Mouse (Mus musculus): ENCODE measurements at regions not wholly inside any gene's neighbourhood (a gene's known extent, or its start where the extent isn't known, plus 50 kb on each side); places are given as distances from the start of the nearest gene placed in this dataset.

GRCm38 (mm10) chr12:10122102-10122501 is 247.7 kb upstream of the Nt5c1b start:
- no peak for DNase-seq

- no peak for DNase-seq
These were observed 241.7 kb upstream of the Nt5c1b start for GRCm38 (mm10) chr12:10127995-10128573.

DNA sequence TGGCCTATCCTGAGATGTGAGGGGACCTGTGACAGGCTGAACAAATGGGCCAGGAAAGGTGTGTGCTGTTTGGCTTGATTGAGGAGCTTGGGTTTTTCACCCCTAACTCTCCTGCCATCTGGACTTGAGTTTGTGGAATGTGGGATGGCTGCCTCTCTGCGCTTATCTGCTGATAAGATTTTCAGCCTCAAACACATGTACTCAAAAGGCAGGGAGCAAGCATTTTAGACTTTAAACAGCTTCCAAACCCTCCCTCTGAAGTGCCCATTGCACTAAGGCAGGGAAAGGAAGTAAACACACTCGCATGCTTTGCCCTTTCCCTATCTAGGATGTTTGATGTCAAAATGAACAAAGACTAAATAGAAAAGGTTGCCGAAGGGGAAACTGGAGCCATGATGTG is 235.6 kb upstream of the Nt5c1b start:
- DNase-seq = no peak

DNA sequence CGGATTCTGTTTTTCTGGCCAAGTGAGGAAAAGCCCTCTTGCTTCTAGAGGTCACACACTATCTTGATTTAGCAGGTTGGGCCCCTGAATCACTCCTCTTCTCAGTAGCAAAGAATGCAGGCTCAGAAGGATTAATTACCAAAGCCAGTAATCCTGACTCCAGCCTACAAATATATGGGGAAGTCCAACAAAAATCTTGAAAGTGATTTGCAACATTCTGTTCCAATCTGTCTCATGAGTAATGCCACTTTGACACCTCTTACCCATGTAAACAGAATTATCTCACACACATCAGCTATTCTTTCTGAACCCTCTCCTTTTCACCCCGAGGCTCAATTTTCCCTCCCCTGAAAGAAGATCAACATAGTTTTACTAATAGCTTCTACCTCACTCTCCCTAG is 233.9 kb upstream of the Nt5c1b start:
- no peak for DNase-seq

DNA sequence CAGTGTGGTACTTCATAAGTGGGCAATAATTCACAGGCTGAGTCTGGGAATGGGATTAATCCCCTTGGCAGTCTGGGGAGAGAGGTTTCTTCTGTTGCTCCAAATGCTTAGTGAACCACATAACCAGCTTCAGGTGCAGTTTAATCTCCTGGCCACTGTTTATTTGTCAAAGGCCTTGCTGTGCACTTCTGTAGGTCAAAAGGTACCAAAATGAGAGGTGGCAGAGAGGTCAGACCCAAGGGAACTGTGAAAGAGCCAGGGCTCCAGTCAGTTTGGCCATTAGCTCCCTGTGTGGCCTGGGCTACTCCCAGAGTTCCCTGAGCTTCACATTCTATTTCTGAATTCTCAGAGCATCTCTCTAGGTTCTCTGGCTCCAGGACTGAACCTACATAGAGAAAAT is 229.6 kb upstream of the Nt5c1b start:
- DNase-seq = no peak

- DNase-seq = no peak
These were observed 208.9 kb upstream of the Nt5c1b start for GRCm38 (mm10) chr12:10160837-10161236.

DNA sequence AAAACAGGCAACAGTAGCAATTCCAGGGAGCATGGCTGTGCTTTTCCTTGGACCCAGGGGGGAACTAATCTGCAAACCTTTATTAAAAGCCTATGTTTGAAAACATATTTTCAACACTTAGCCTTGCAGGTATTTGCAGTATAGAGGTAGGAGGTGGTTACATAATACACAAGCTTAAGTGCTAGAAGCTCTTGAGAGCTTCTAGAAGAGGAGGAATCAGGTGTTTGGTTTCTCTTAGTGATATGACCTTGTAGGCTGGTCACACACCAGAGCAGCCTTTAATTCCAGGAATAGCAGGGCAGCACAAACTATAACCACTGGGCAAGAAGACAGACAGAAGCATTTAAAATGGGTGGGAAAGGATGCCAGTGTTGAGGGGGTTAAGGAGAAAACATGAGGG is 201.7 kb upstream of the Nt5c1b start:
- no peak for DNase-seq

DNA sequence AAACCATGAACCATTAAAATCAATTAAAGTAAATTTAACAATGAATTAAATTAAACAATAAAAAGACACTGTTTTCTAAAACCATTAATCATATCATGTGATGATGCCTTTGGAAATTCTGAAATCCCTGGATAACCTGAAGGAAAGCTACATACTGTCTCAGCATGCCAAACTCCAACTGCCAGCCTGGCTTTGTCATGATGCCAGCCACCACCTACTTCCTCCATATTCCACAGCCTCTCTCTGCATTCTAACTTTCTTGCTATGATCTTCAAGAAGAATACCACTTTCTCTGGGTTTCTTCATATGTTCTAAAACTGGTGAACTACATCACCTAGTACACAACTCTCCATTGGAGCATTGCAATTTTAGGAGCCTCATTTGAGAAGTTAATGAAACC is 201.2 kb upstream of the Nt5c1b start:
- DNase-seq = no peak

- DNase-seq = no peak
These were observed 191.1 kb upstream of the Nt5c1b start for GRCm38 (mm10) chr12:10178718-10179117.

DNA sequence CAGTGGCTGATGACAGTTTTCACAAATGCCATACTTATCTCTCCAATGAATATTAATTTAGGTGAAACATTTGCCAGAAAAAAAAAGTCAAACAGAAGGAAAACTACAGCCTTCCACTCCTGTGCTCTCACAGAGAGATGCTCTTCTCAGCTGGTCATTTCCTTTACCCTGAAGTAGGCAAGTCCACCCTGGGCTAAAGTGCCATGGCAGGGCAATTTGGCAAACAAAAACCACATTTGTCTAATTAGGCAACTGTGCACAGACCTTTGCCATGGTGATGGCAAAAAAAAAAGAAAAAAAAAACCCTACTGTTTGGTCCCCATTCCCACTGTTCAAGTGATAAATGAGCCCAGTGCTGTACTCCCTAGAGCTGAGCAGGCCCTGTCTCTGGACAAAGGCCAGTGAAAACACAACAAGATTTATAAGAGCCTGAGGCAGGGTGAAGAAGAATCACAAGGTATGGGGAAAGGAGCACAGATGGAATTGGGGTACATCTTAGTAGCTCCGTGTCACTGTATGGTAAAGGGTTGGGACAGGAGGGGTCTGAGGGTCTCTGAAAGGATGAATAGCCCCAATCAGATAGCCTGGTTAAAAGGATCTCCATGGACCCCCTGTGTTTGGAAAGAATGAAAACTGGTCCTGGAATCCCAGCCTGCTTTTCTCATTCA is 190.5 kb upstream of the Nt5c1b start:
- DNase-seq = no peak

DNA sequence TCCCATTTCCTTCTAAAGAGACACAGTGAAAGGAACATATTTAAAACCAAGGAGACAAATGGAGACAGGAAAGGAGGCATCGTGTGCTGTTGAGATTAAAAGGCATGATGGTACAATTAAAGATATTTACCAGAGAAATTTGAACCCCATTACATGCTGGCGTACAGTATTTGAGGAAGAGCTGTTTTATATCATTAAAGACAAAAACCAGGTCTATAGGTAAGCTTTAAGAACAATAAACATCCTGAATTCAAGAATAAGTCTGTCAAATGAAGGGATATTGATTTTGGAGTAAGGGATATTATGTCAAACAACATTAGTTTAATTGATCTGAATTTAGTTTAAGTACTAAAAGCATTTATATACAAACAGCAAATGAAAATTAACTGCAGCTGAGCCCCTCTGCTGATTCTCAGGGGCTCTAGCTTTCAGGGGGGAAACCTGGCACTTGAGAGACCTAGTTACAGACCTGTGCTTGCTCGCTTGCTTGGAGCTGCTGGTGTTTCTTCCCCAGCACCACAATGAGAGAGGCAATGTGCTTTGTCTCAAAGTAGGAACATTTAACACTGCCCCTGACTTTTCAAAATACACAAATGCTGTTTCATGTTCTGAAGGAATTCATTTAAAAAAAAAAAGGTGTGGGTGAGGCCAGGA is 189.8 kb upstream of the Nt5c1b start:
- DNase-seq = no peak

DNA sequence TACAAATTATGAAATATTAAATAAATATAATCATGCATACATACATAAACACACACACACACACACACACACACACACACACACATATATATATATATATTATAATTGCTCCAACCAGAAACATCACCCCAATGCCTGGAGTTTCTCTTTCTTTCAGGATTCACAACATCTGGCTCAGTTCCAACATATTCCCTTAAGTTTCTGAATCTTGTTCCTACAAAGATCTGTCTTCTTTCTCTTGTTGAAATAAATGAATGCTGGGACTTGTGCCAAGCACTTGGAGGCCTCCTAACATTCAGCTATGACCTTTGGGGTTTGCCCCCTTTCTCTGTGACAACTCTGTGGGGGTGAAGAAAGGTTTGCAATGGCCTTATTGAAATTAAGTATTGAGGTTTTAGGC is 187.2 kb upstream of the Nt5c1b start:
- DNase-seq = no peak

DNA sequence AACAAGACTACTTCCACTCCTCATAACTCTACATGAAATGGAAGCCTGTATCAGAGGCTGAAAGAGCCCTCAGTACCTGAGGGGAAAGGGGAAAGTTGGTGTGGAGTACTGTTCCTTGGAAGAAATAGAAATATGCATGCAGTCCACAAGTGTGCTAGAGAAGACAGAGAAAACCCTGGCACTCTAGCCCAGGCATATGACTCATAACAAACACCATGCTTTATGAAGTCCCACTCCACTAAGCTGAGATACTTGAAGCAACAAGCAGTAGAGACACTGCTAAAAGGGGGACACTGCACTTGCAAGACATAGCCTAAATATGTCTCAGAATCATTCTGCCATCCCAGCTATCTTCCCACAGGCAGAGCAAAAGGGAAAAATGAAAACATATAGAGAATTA is 183.2 kb upstream of the Nt5c1b start:
- DNase-seq = no peak

GRCm38 (mm10) chr12:10189746-10190145 is 180.0 kb upstream of the Nt5c1b start:
- DNase-seq = no peak

GRCm38 (mm10) chr12:10197906-10198460 is 171.8 kb upstream of the Nt5c1b start:
- DNase-seq = no peak

DNA sequence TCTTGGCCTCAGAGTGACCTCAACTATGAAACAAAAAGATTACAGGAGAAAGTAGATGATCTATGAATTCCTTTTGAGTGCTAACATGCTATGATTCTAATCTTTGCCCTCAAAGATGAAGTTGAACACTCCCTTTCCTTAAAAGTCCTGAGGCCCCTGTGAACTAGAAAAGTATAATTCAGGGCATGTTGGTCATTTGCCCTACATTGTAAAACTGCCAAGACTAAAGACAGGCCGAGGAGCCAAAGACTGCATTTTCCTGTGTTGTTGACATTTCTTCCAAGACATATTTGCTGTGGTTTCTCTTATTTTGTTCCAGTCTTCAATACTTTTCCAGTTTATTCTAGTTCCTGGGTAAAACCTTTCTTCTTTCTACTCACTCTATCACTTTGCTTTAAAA is 159.9 kb upstream of the Nt5c1b start:
- DNase-seq = no peak

- no peak for DNase-seq
These were observed 147.0 kb upstream of the Nt5c1b start for GRCm38 (mm10) chr12:10222821-10223220.

- no peak for DNase-seq
These were observed 145.9 kb upstream of the Nt5c1b start for GRCm38 (mm10) chr12:10223832-10224231.

GRCm38 (mm10) chr12:10231144-10231543 is 138.6 kb upstream of the Nt5c1b start:
- DNase-seq = no peak

- DNase-seq = no peak
These were observed 138.1 kb upstream of the Nt5c1b start for GRCm38 (mm10) chr12:10231683-10232082.

GRCm38 (mm10) chr12:10248110-10248509 is 121.7 kb upstream of the Nt5c1b start:
- DNase-seq = no peak

DNA sequence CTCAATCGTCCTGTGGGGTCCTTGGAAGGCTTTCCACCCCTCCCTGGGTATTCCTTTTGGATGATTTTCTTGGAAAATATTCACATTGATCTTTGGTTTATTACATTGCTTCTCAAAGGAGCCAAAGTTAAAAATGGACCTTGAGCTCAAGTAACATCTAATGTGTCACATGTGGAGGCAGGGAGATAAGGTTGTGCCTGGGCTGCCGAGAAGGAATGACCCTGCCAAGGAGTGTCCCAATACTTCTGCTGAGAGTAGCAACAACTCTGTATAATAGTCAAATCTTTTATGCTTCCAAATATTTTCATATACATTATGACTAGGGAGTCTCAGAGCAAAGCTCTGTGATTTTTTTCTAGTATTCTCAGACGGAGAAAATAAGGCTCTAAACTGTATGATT is 113.4 kb upstream of the Nt5c1b start:
- DNase-seq = no peak

GRCm38 (mm10) chr12:10266201-10266600 is 103.6 kb upstream of the Nt5c1b start:
- no peak for DNase-seq

- no peak for DNase-seq
These were observed 97.7 kb upstream of the Nt5c1b start for GRCm38 (mm10) chr12:10272038-10272437.

Measured in adrenal gland, adult 8-10 months (tissue).